Mouse (Mus musculus) forebrain, embryonic 14.5 days (tissue): ENCODE measurements around the gene Sfswap. TPM values are rescaled to one million over a fixed set of nuclear protein-coding genes. Genes with fewer than 3 reads are reported as not detected.
A peak's percentile ranks its signal among the peaks of the same experiment; 100 is the strongest.

Experiments used
- ATAC-seq: fragments of 200-750 bp; cut with Nextera tagmentation; 2 replicates; pipeline ENCODE4 v1.8.0; 2017; ENCODE audit warnings: mild to moderate bottlenecking, moderate library complexity
- DNase-seq: peaks from one replicate; pipeline ENCODE4 v3.0.0-alpha.2; 2015; ENCODE audit warnings: low spot score
- H3K27ac ChIP-seq: fragments of 300-500 bp; sonication (generic); 2 replicates; pipeline ENCODE4 v1.5.1; 2014; ENCODE audit warnings: low read depth, mild to moderate bottlenecking, control low read depth, low read length, moderate library complexity
- H3K27me3 ChIP-seq: fragments of 300-500 bp; sonication (generic); replicated peaks from 2 replicates; pipeline ENCODE4 v1.6.1; 2014; ENCODE audit warnings: low read length, control low read depth, mixed read lengths; ENCODE audit not compliant: control insufficient read depth, insufficient read depth
- H3K36me3 ChIP-seq: fragments of 300-500 bp; sonication (generic); 2 replicates; pipeline ENCODE4 v1.6.1; 2014; ENCODE audit warnings: low read length, control low read depth; ENCODE audit not compliant: control insufficient read depth, insufficient read depth
- H3K4me1 ChIP-seq: fragments of 300-500 bp; sonication (generic); 2 replicates; pipeline ENCODE4 v1.6.1; 2014; ENCODE audit warnings: antibody characterized with exemption, low read length, control low read depth; ENCODE audit not compliant: control insufficient read depth, insufficient read depth
- H3K4me2 ChIP-seq: fragments of 300-500 bp; sonication (generic); 2 replicates; pipeline ENCODE4 v1.6.1; 2014; ENCODE audit warnings: mild to moderate bottlenecking, control low read depth, low read length
- H3K4me3 ChIP-seq: fragments of 300-500 bp; sonication (generic); 2 replicates; pipeline ENCODE4 v1.5.1; 2014; ENCODE audit warnings: low read depth, low read length, control low read depth
- H3K9ac ChIP-seq: fragments of 300-500 bp; sonication (generic); 2 replicates; pipeline ENCODE4 v1.6.1; 2014; ENCODE audit warnings: mild to moderate bottlenecking, low read length, control low read depth, moderate library complexity
- H3K9me3 ChIP-seq: fragments of 300-500 bp; sonication (generic); replicated peaks from 2 replicates; pipeline ENCODE4 v1.6.1; 2016; ENCODE audit warnings: low read length, control low read depth, mixed read lengths; ENCODE audit not compliant: control insufficient read depth
- WGBS: fragments of 180-500 bp; shearing (Covaris S2); extraction: QIAGEN DNeasy Blood & Tissue Kit; methylation state at CpG from one replicate; pipeline ENCODE4 v1.1.7; 2014; 5-methylcytosine and 5-hydroxymethylcytosine counted together
- polyA plus RNA-seq: library from polyadenylated mRNA; unstranded; fragments of >200 nt; fragmentation: Nextera tagmentation; extraction: Ambion mirVana; gene quantifications from 2 replicates; pipeline ENCODE4 v1.2.1, GENCODE M21; 2014

The Sfswap gene
- polyA plus RNA-seq, 1 experiment from 2014 or later, result 37.7 TPM

- ATAC-seq (peak; percentile 14; the same call in 1 of the 2 replicates), DNase-seq (peak; percentile 58)
- Histone ChIP-seq H3K27ac (0 out of 2 replicates have a peak overlapping the region, but pooled peaks have one; percentile 27), H3K4me3 (peak overlapping the region; percentile 74), H3K4me1 (peaks cover 12% of the 10 kb centered on the region; the same call in 1 of the 2 replicates), H3K27me3 (peaks cover 6% of the 10 kb centered on the region; the same call in 1 of the 2 replicates), H3K9ac (peak overlapping the region; percentile 83), H3K4me2 (peak overlapping the region; percentile 99), H3K9me3 (no peaks in the 10 kb centered on the region), H3K36me3 (no peaks in the 10 kb centered on the region)
- WGBS, result under 1% methylated on average over 76 of the region's 76 CpGs
Observed at GRCm38 (mm10) chr5:129584583-129585541, 83.8 kb downstream of the Sfswap start.

GRCm38 (mm10) chr5:129586016-129586415 lies 85.0 kb downstream of the Sfswap start:
- peak; percentile 94 for DNase-seq

GRCm38 (mm10) chr5:129586471-129586870 lies 85.5 kb downstream of the Sfswap start:
- Histone ChIP-seq H3K27me3 (peaks cover 6% of the 10 kb centered on the region; the same call in 1 of the 2 replicates), H3K4me1 (peaks cover 22% of the 10 kb centered on the region; the same call in 1 of the 2 replicates), H3K4me3 (peak overlapping the region; percentile 74), H3K4me2 (peak overlapping the region; percentile 99), H3K9ac (peak overlapping the region; percentile 62), H3K9me3 (no peaks in the 10 kb centered on the region), H3K27ac (peak overlapping the region; percentile 49; the same call in 1 of the 2 replicates), H3K36me3 (no peaks in the 10 kb centered on the region)
- WGBS, result 26% methylated on average over 13 of the region's 13 CpGs
- DNase-seq (no peak), ATAC-seq (no peak; the same call in 1 of the 2 replicates)

More at GRCm38 (mm10) chr5:129586016-129586415, 85.0 kb downstream of the Sfswap start:
- peaks cover 19% of the 10 kb centered on the region; the same call in 1 of the 2 replicates for H3K4me1 ChIP-seq
- under 1% methylated on average over 16 of the region's 17 CpGs for WGBS
- H3K9ac ChIP-seq, result peak overlapping the region; percentile 83
- peaks cover 6% of the 10 kb centered on the region; the same call in 1 of the 2 replicates for H3K27me3 ChIP-seq
- no peaks in the 10 kb centered on the region for H3K9me3 ChIP-seq
- ATAC-seq, result peak; percentile 72
- peak overlapping the region; percentile 99 for H3K4me2 ChIP-seq
- peak overlapping the region; percentile 74 for H3K4me3 ChIP-seq
- no peaks in the 10 kb centered on the region for H3K36me3 ChIP-seq
- H3K27ac ChIP-seq, result peak overlapping the region; percentile 49; the same call in 1 of the 2 replicates

- Histone ChIP-seq H3K4me2 (peak overlapping the region; percentile 18; the same call in 1 of the 2 replicates), H3K36me3 (peaks cover 7% of the 10 kb centered on the region), H3K27me3 (no peaks in the 10 kb centered on the region), H3K4me1 (peaks cover 20% of the 10 kb centered on the region; the same call in 1 of the 2 replicates), H3K9me3 (no peaks in the 10 kb centered on the region), H3K27ac (peak overlapping the region; percentile 30; the same call in 1 of the 2 replicates), H3K9ac (peak overlapping the region; percentile 40), H3K4me3 (no peak overlapping the region)
- WGBS, result 10% methylated on average over 11 of the region's 11 CpGs
- ATAC-seq (peak; percentile 27; the same call in 1 of the 2 replicates), DNase-seq (peak; percentile 52)
Observed at GRCm38 (mm10) chr5:129590915-129591314, 89.9 kb downstream of the Sfswap start.

- no peak overlapping the region for H3K27ac ChIP-seq
- peaks cover 14% of the 10 kb centered on the region; the same call in 1 of the 2 replicates for H3K4me1 ChIP-seq
- H3K4me3 ChIP-seq, result no peak overlapping the region
- 49% methylated on average over 19 of the region's 19 CpGs for WGBS
- no peak overlapping the region for H3K9ac ChIP-seq
- peaks cover 23% of the 10 kb centered on the region for H3K36me3 ChIP-seq
- ATAC-seq (peak; percentile 73), DNase-seq (peak; percentile 93)
- no peaks in the 10 kb centered on the region for H3K27me3 ChIP-seq
- 0 out of 2 replicates have a peak, but pooled peaks cover 3% of the 10 kb centered on the region for H3K9me3 ChIP-seq
- H3K4me2 ChIP-seq, result no peak overlapping the region
Observed at GRCm38 (mm10) chr5:129594116-129595114, 93.4 kb downstream of the Sfswap start.

GRCm38 (mm10) chr5:129602071-129602487 lies 101.1 kb downstream of the Sfswap start:
- ATAC-seq (no peak), DNase-seq (no peak)
- Histone ChIP-seq H3K9me3 (0 out of 2 replicates have a peak, but pooled peaks cover 3% of the 10 kb centered on the region), H3K4me1 (no peaks in the 10 kb centered on the region), H3K9ac (no peak overlapping the region), H3K27ac (no peak overlapping the region), H3K4me3 (no peak overlapping the region), H3K4me2 (no peak overlapping the region), H3K27me3 (no peaks in the 10 kb centered on the region), H3K36me3 (peaks cover 53% of the 10 kb centered on the region)
- WGBS, result 50% methylated on average over 16 of the region's 16 CpGs

GRCm38 (mm10) chr5:129607476-129607875 lies 106.5 kb downstream of the Sfswap start:
- Histone ChIP-seq H3K9me3 (no peaks in the 10 kb centered on the region), H3K9ac (no peak overlapping the region), H3K36me3 (peaks cover 34% of the 10 kb centered on the region), H3K4me1 (no peaks in the 10 kb centered on the region), H3K27me3 (no peaks in the 10 kb centered on the region), H3K27ac (no peak overlapping the region), H3K4me3 (no peak overlapping the region), H3K4me2 (no peak overlapping the region)
- DNase-seq (no peak), ATAC-seq (no peak)
- WGBS, result 86% methylated on average over 8 of the region's 8 CpGs

- ATAC-seq, result peak; percentile 54; the same call in 1 of the 2 replicates
- peaks cover 15% of the 10 kb centered on the region for H3K36me3 ChIP-seq
- H3K27ac ChIP-seq, result no peak overlapping the region
- WGBS, result 23% methylated on average over 1 of the region's 1 CpGs
- H3K9me3 ChIP-seq, result no peaks in the 10 kb centered on the region
- no peaks in the 10 kb centered on the region for H3K4me1 ChIP-seq
- no peak overlapping the region for H3K9ac ChIP-seq
- H3K4me2 ChIP-seq, result no peak overlapping the region
- no peaks in the 10 kb centered on the region for H3K27me3 ChIP-seq
- peak; percentile 87 for DNase-seq
- no peak overlapping the region for H3K4me3 ChIP-seq
Observed at GRCm38 (mm10) chr5:129611060-129611459, 110.0 kb downstream of the Sfswap start.
